Mouse (Mus musculus) gastrocnemius, adult 2 months (tissue): ENCODE results near the gene Tsku. TPM values are rescaled to one million over a fixed set of nuclear protein-coding genes. Genes with fewer than 3 reads are reported as not detected.

Experiments
- DNase-seq: peaks from one replicate; pipeline ENCODE4 v3.0.0; 2022
- H3K27ac ChIP-seq: fragments of 200-600 bp; 2 replicates; pipeline ENCODE4 v1.8.1; 2022; ENCODE audit warnings: mild to moderate bottlenecking
- H3K4me3 ChIP-seq: fragments of 200-600 bp; 2 replicates; pipeline ENCODE4 v1.8.1; 2022; ENCODE audit warnings: mild to moderate bottlenecking, moderate library complexity
- CTCF ChIP-seq: fragments of 200-600 bp; IDR thresholded peaks from 2 replicates; pipeline ENCODE4 v1.8.1; 2022; ENCODE audit warnings: antibody characterized with exemption, mild to moderate bottlenecking, moderate library complexity
- intact Hi-C: fragments of 180-260 bp; cut with DNase I; formaldehyde crosslinking; loops from one replicate; pipeline ENCODE4 v1.15.1; 2025
- total RNA-seq, 2 experiments: library from RNA; stranded (reverse); gene quantifications; 2 replicates each; pipeline ENCODE4 v1.2.3; 2021

Gene Tsku
- total RNA-seq, 2 experiments from 2014 or later, result 1.1 to 2.2 TPM

DNA sequence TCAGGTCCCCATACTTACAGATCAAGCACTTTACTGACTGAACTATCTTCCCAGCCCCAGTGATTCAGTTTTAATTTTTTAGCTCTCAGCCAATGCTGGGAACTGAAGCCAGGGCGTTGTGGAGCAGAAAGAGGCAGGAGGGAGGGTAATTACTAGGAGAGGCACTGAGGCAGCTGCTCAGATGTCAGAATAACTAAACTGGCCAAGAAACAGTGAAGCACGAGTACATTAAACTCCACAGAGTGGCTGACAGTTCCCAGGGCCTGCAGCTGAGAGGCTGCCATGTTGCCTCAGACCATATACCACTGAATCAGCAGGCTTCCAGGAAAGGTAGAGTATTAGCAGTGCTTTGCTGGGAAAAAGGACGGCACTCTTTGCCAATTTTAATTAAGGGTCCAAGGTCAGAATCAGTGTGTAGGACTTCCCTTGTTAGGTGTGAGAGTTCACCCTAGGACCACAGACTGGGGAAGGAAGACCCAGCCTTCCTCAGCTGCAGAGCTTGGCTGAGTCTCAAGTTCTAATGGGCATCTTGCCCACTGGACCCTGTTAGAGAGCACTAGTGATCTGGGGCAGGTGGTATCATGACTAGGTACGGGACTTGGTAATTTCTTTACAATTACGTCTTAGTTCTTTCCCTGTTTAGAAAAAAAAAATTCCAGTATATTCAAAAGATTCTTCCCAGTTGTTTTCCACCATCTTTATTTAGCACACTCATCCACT, 28.3 kb downstream of the Tsku start:
- DNase-seq, result no peak
- intact Hi-C loops, result no loop called here
- Histone ChIP-seq H3K27ac (no peak overlapping the region), H3K4me3 (no peak overlapping the region)
- TF ChIP-seq CTCF, result no peak

- no peak for DNase-seq
- no peak overlapping the region for H3K27ac ChIP-seq
- no peak for TF ChIP-seq CTCF
- no peak overlapping the region for H3K4me3 ChIP-seq
- intact Hi-C loops, result no loop called here
Observed at GRCm38 (mm10) chr7:98331932-98332331, 29.2 kb downstream of the Tsku start.

GRCm38 (mm10) chr7:98330375-98331002, 30.6 kb downstream of the Tsku start:
- no peak overlapping the region for H3K4me3 ChIP-seq
- H3K27ac ChIP-seq, result no peak overlapping the region
- intact Hi-C loops, result no loop called here
- DNase-seq, result no peak
- no peak for TF ChIP-seq CTCF

DNA sequence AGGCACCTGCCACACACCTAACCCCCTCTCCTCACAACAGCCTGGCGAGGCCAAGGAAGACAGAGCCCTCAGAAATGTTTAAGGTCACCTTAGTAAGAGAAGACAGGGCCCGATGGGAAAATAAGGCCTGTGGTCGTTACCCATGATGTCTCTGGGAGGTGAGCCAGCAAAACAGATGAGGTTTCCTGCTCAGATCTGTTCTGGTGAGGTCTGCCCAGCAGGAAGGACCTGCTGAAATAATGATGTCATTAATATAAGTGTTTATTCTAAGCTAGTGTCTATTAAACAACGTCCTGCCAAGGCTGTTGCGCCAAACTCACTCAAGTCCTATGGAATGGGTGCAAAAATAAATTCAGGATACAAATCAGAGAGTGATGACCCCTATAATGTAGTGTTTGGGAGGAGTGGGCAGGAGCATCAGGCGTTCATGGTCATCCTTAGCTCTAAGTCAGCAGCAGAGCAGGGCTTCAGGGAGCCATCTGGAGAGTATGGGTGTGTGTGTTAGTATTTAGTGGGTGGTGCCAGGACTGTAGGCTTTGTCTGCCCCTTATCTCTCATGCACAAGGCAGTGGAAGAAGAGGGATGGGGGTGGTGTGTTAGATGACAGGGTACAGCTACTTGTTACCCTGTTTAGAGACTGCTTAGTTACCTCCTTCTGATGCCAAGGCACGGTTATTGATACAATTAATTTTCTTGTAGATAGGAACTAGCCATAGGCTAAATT, 31.3 kb downstream of the Tsku start:
- H3K27ac ChIP-seq, result no peak overlapping the region
- TF ChIP-seq CTCF, result no peak
- intact Hi-C loops, result no loop called here

GRCm38 (mm10) chr7:98328311-98328710, 32.8 kb downstream of the Tsku start:
- no peak overlapping the region for H3K27ac ChIP-seq
- DNase-seq, result no peak
- H3K4me3 ChIP-seq, result no peak overlapping the region
- intact Hi-C loops, result no loop called here
- no peak for TF ChIP-seq CTCF

More for the DNA sequence above, 31.3 kb downstream of the Tsku start:
- H3K4me3 ChIP-seq, result no peak overlapping the region
- DNase-seq, result no peak

GRCm38 (mm10) chr7:98326051-98326450, 35.1 kb downstream of the Tsku start:
- intact Hi-C loops, result no loop called here
- TF ChIP-seq CTCF, result no peak
- DNase-seq, result no peak
- Histone ChIP-seq H3K4me3 (no peak overlapping the region), H3K27ac (no peak overlapping the region)

- intact Hi-C loops, result no loop called here
- no peak overlapping the region for H3K27ac ChIP-seq
- no peak for DNase-seq
- TF ChIP-seq CTCF, result no peak
- H3K4me3 ChIP-seq, result no peak overlapping the region
Observed at GRCm38 (mm10) chr7:98324228-98324627, 36.9 kb downstream of the Tsku start.

GRCm38 (mm10) chr7:98323288-98324019, 37.7 kb downstream of the Tsku start:
- TF ChIP-seq CTCF, result no peak
- Histone ChIP-seq H3K27ac (no peak overlapping the region), H3K4me3 (no peak overlapping the region)
- no peak for DNase-seq
- intact Hi-C loops, result no loop called here

DNA sequence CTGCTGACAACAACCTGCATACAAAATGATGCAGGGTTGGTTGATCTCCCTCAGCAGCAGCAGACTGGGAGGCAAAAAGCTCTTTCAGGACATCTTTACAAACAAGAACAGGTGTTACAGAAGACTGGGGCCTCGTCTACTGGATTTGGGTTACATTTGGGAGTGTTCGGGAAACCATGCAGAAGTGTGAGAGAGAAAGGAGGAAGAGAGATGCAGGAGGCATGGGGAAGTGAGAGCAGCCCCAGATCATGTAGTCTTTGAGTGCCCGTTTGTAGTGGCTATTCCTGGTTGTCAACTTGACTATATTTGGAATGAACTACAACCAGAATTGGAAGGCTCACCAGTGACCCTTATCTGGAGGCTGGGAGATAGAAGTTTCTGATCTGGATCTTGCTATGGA, 38.7 kb downstream of the Tsku start:
- DNase-seq, result no peak
- TF ChIP-seq CTCF, result no peak
- Histone ChIP-seq H3K4me3 (no peak overlapping the region), H3K27ac (no peak overlapping the region)
- intact Hi-C loops, result no loop called here

DNA sequence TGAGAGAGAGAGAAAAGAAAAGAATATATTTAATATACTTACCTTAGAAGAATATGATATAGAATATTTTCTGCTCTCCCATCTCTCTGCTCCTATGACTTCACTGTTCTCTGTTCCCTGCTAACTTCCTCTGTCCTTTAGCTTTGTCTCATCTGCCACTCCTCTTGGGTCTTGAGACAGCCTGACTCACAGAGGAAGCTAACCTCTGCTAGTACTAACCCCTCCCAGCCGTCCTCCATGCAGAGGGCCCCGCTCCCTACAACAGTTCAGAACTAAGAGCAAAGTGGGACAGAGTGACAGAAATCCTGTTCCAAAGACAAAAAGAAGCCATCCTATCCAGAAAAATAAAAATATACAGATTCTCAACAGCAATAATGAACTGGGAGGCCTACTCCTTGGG, 40.0 kb downstream of the Tsku start, which contains the start of gene Acer3:
TSS of gene Acer3 (minus strand) at position 126 of the 400 bp plus-strand sequence.
- H3K4me3 ChIP-seq, result no peak within 1 kb of the TSS

DNA sequence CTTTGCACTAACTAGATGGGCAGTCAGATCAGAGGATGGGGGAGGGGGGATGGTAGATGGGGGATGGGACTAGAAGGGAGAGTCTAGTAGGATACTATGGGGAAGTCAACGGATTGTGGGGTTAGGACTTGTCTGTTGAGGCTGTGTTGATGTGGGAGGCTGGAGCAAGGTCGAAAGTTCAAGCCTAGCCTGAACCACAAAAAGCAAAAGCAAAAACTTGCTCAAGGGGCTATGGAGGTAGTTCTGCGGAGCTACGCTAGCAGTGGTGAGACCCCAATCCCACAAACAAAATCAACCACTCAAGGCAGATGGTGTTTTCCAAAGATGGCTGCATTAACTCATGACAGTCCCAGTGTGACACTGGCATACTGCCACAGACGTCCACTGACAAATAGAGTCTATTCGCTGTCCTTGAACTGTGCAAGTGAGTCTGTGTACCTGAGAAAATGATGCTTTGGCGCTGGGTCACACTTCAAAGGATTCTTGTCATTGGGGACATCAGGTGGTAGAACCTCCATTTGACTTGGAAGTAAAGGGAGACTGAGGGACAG, 41.0 kb downstream of the Tsku start:
- intact Hi-C loops, result no loop called here
- DNase-seq, result no peak
- no peak overlapping the region for H3K4me3 ChIP-seq
- H3K27ac ChIP-seq, result no peak overlapping the region
- TF ChIP-seq CTCF, result no peak

More for the DNA sequence above, 40.0 kb downstream of the Tsku start, which contains the start of gene Acer3:
- no peak within 1 kb of the TSS for H3K27ac ChIP-seq
- no peak for DNase-seq
- TF ChIP-seq CTCF, result no peak
- intact Hi-C loops, result no loop called here

- Histone ChIP-seq H3K4me3 (no peak overlapping the region), H3K27ac (no peak overlapping the region)
- no peak for TF ChIP-seq CTCF
- DNase-seq, result no peak
- intact Hi-C loops, result no loop called here
Observed at GRCm38 (mm10) chr7:98316568-98316967, 44.6 kb downstream of the Tsku start.

GRCm38 (mm10) chr7:98315087-98315486, 46.0 kb downstream of the Tsku start:
- intact Hi-C loops, result no loop called here
- Histone ChIP-seq H3K27ac (no peak overlapping the region), H3K4me3 (no peak overlapping the region)
- no peak for DNase-seq
- TF ChIP-seq CTCF, result no peak; the same call in 1 of the 2 replicates
